In genomic region chr2:93032651-93033050, GRCm38 (mm10) we compare ENCODE assay signal across 10 mouse cellular contexts. TPM values are rescaled to one million over a fixed set of nuclear protein-coding genes. Genes with fewer than 3 reads are reported as not detected.
DNase-seq lines count a peak whose midpoint lies in the region; ATAC-seq and TF ChIP-seq lines count a peak whose summit lies in the region.
"Had no signal": no experiment of that assay in that cellular context is flagged by ENCODE, and none has a peak within 500 bp of the region (broad histone marks: within the 10 kb centered on the region; RNA-seq: fewer than 3 reads in every experiment).

No protein-coding gene starts in this region.

- H3K27ac ChIP-seq in forebrain, embryonic 10.5 days: peak overlapping the region; percentile 48
- H3K27ac ChIP-seq in forebrain, embryonic 12.5 days: no peak overlapping the region
- H3K27ac ChIP-seq in heart, embryonic 10.5 days: 0 out of 2 replicates have a peak overlapping the region, but pooled peaks have one; percentile 6
- peak overlapping the region; percentile 44 for H3K27ac ChIP-seq in kidney, postnatal 0 days
- H3K27ac ChIP-seq: limb, embryonic 12.5 days; midbrain, embryonic 13.5 days had no signal

- no peak overlapping the region for H3K4me3 ChIP-seq in forebrain, embryonic 10.5 days
- no peak overlapping the region for H3K4me3 ChIP-seq in forebrain, embryonic 12.5 days (replicated peaks)
- no peak overlapping the region for H3K4me3 ChIP-seq in heart, embryonic 10.5 days
- no peak overlapping the region for H3K4me3 ChIP-seq in kidney, postnatal 0 days (replicated peaks; ENCODE audit: low read depth, low read length)
- H3K4me3 ChIP-seq: limb, embryonic 12.5 days; midbrain, embryonic 13.5 days had no signal

- no peak for TF ChIP-seq CTCF in kidney, postnatal 0 days (IDR thresholded peaks at IDR 0.05; ENCODE audit: low read depth)

- DNase-seq in forebrain, embryonic 10.5 days (ENCODE audit: extremely low spot score, low spot score): no peak
- DNase-seq in adipocyte (ENCODE audit: low spot score): peak; percentile 89
- no peak for DNase-seq in heart, embryonic 10.5 days (ENCODE audit: low spot score)
- peak; percentile 47 for DNase-seq in kidney, postnatal 0 days (ENCODE audit: low spot score)
- DNase-seq in thymus, postnatal 36 days: no peak
- DNase-seq in frontal cortex, postnatal 25 days (ENCODE audit: low spot score in 2 of 2): no peak

- no peak overlapping the region for H3K9ac ChIP-seq in forebrain, embryonic 12.5 days
- H3K9ac ChIP-seq in kidney, postnatal 0 days (ENCODE audit: low read depth, low read length): no peak overlapping the region
- H3K9ac ChIP-seq: limb, embryonic 12.5 days; midbrain, embryonic 13.5 days had no signal

- H3K36me3 ChIP-seq in forebrain, embryonic 10.5 days (replicated peaks): 0 out of 2 replicates have a peak, but pooled peaks cover 2% of the 10 kb centered on the region
- H3K36me3 ChIP-seq in forebrain, embryonic 12.5 days (replicated peaks): no peaks in the 10 kb centered on the region
- H3K36me3 ChIP-seq in heart, embryonic 10.5 days: no peaks in the 10 kb centered on the region
- no peaks in the 10 kb centered on the region for H3K36me3 ChIP-seq in kidney, postnatal 0 days (ENCODE audit: insufficient read depth, low read length)
- H3K36me3 ChIP-seq: midbrain, embryonic 13.5 days had no signal

- no peak overlapping the region for H3K4me2 ChIP-seq in forebrain, embryonic 12.5 days
- no peak overlapping the region for H3K4me2 ChIP-seq in kidney, postnatal 0 days (ENCODE audit: low read length)
- H3K4me2 ChIP-seq: limb, embryonic 12.5 days; midbrain, embryonic 13.5 days had no signal

- no peaks in the 10 kb centered on the region for H3K9me3 ChIP-seq in forebrain, embryonic 10.5 days
- H3K9me3 ChIP-seq in forebrain, embryonic 12.5 days: no peaks in the 10 kb centered on the region
- H3K9me3 ChIP-seq in heart, embryonic 10.5 days: no peaks in the 10 kb centered on the region
- no peaks in the 10 kb centered on the region for H3K9me3 ChIP-seq in kidney, postnatal 0 days (replicated peaks; ENCODE audit: low read length)
- H3K9me3 ChIP-seq: limb, embryonic 12.5 days; midbrain, embryonic 13.5 days had no signal

- H3K4me1 ChIP-seq in forebrain, embryonic 10.5 days: peaks cover 72% of the 10 kb centered on the region
- H3K4me1 ChIP-seq in forebrain, embryonic 12.5 days: peaks cover 51% of the 10 kb centered on the region
- H3K4me1 ChIP-seq in heart, embryonic 10.5 days: peaks cover 79% of the 10 kb centered on the region
- peaks cover 29% of the 10 kb centered on the region for H3K4me1 ChIP-seq in kidney, postnatal 0 days (replicated peaks; ENCODE audit: insufficient read depth, low read length)

- no peaks in the 10 kb centered on the region for H3K27me3 ChIP-seq in forebrain, embryonic 10.5 days (ENCODE audit: poor library complexity, severe bottlenecking)
- H3K27me3 ChIP-seq in forebrain, embryonic 12.5 days: 0 out of 2 replicates have a peak, but pooled peaks cover 4% of the 10 kb centered on the region
- 0 out of 2 replicates have a peak, but pooled peaks cover 4% of the 10 kb centered on the region for H3K27me3 ChIP-seq in heart, embryonic 10.5 days (ENCODE audit: insufficient read depth, poor library complexity, severe bottlenecking)
- H3K27me3 ChIP-seq in kidney, postnatal 0 days (ENCODE audit: insufficient read depth, low read length): no peaks in the 10 kb centered on the region
- H3K27me3 ChIP-seq: limb, embryonic 12.5 days; midbrain, embryonic 13.5 days had no signal

- no peak for ATAC-seq in forebrain, embryonic 12.5 days (ENCODE audit: low FRiP score)
- no peak; the same call in 1 of the 2 replicates for ATAC-seq in kidney, postnatal 0 days (replicated peaks; ENCODE audit: low FRiP score, low read depth)
- no peak for ATAC-seq in megakaryocyte-erythroid progenitor cell, adult 5-6 weeks (replicated peaks; ENCODE audit: low FRiP score, low TSS enrichment, poor library complexity, severe bottlenecking)
- ATAC-seq: midbrain, embryonic 13.5 days had no signal

- 82% methylated on average over 11 of the region's 11 CpGs for WGBS in forebrain, embryonic 10.5 days
- 80% methylated on average over 11 of the region's 11 CpGs for WGBS in forebrain, embryonic 12.5 days
- WGBS in heart, embryonic 10.5 days: 71% methylated on average over 11 of the region's 11 CpGs
- WGBS in kidney, postnatal 0 days: 26% methylated on average over 11 of the region's 11 CpGs

RNA-seq across cellular contexts. Expression of gene Prdm11, which starts 13.3 kb away (rescaled TPM):
- polyA plus RNA-seq in forebrain, embryonic 10.5 days (2016; fragmentation: Nextera tagmentation; extraction: Ambion mirVana): 1.7 and 2.0 TPM in 2 replicates
- 1.7 and 2.1 TPM in 2 replicates for polyA plus RNA-seq in forebrain, embryonic 12.5 days (2016; fragmentation: Nextera tagmentation; extraction: Ambion mirVana)
- 4.5 and 4.6 TPM in 2 replicates for polyA plus RNA-seq in heart, embryonic 10.5 days (2016; fragmentation: Nextera tagmentation; extraction: Ambion mirVana)
- polyA plus RNA-seq in kidney, postnatal 0 days (2015; fragmentation: Nextera tagmentation; extraction: Ambion mirVana): 3.7 and 4.9 TPM in 2 replicates
- total RNA-seq in megakaryocyte-erythroid progenitor cell, adult 5-6 weeks (2014; fragmentation: Nextera tagmentation): 9.6 and 24.6 TPM in 2 replicates
- total RNA-seq in megakaryocyte-erythroid progenitor cell, adult 5-6 weeks (2017): 5.0 and 6.3 TPM in 2 replicates

Comparison
In these comparisons a context has a peak if more than half of its experiments do, and no peak if none do; other contexts are left out.
1. DNase-seq: peak in adipocyte (single experiment) and kidney, postnatal 0 days (single experiment); none in forebrain, embryonic 10.5 days (single experiment), heart, embryonic 10.5 days (single experiment), thymus, postnatal 36 days (0 of 2) and frontal cortex, postnatal 25 days (0 of 2).